Mouse (Mus musculus): ENCODE data around the gene Cplane1.
"Not testable (repeated sequence)": the region's sequence is repeated elsewhere in the genome, so short reads cannot be mapped to it uniquely, and the experiment has no call there.

Cplane1 gene

DNA sequence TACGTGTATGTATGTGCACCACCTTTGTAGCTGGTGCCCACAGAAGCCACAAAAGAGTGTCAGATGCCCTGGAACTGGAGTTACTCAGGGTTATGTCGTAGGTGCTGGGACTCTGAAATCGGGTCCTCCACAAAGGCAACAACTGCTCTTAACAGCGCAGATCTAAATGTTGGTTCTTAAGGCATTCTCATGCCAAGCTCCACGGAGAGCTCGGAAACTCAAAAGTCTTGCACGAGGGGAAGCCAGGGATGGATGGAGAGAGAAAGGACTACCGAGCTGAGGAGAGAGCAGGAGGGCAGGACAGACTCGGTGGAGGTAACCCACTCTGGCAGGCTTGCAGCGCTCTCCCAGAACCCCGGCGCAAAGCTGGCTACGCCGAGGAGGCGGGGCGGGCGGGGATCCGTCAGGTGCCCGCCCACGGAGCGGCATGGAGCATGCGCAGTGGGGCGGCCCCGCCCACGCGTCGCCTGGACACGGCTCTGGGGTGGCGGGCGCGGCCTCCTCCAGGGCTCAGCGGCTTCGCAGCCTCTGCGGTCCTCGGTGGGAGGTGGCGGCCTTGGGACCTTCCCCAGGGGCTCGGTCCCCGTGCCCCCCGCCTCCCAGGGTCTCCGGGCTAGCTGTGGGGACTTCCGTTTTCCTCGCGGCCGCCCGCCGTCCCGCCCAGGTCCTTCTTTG is at the start of gene Cplane1:
Gene Cplane1 (plus strand): TSS at position 516 of the 675 bp plus-strand sequence.
- in situ Hi-C loops (cut with MboI), result no loop called here

DNA sequence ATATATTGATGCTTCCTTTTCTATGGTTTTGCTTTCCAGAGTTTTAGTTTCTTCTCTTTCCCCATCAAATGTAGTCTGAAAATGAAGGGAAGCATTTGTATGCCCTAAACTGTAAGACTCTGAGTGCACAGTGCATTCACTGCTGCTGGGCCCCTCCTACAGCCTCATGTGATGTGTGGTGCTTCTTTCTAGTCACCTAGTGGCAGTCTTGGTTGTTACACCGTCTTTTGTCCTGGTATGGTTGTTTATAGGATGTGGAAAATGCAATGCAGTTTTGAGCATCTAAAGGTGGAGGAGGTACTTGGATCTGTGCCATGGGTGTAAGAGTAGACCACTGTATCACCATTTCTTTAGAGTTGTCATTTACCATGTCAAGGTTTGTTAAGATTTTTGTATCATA is 39.6 kb upstream of the Cplane1 start:
- in situ Hi-C loops (cut with MboI), result loop anchor here (25.0 kb wide), 1 partner anchor 183 kb away; no protein-coding TSS in a partner anchor

DNA sequence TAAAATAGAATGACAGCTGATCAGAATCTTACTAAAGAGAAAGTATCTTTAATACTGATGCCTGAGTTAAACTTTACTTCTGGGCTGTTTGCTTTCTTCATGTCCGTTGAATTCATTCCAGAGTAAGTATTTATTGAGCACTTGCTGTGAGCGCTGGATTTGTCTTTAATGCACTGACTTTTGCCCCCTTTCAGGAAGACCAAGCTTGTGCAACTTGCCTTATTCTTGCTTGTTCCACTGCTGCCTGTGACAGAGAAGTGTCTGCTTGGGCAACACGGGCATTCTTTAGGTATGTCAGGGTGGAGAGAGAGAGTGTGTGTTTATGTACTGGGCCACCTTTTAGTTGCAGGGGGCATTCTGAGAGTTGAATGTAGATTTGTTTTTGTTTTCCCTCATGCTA is 37.6 kb upstream of the Cplane1 start:
- in situ Hi-C loops (cut with MboI), result loop anchor here (25.0 kb wide), 1 partner anchor 181 kb away; no protein-coding TSS in a partner anchor

DNA sequence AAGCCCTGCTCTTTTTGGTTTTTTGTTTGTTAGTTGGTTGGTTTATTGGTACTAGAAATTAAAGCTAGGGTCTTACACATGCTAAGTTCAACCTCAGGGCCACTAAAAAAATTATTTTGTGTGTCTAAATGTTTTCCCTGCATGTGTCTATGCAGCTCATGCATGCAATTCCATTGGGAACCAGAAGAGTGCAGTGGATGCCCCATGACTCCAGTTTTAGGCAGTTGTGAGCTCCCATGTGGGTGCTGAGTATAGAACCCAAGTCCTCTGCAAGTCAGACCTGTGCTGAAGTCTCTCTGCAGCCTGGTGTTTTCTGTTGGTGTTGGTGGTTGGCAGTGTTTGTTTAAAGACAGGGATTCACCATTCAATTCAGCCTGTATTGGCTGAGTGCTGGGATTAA is 37.1 kb upstream of the Cplane1 start:
- in situ Hi-C loops (cut with MboI), result loop anchor here (25.0 kb wide), 1 partner anchor 181 kb away; no protein-coding TSS in a partner anchor

DNA sequence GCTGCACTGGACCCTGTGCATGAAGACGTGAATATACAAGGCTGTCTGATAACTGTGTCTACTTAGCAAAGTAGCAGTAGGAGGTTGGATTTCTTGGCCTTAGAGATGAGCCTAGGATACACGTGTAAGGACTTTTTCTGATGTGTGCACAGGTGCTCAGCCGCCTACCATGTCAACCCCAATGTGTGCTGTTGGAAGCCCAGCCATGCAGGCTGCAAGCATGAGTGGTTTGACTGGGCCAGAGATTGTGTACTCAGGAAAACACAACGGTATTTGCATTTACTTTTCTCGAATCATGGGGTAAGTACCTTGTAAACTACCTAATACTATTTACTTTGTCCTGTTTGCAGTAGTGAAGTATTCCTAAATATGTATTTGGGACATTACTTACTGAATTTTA is 33.3 kb upstream of the Cplane1 start:
- in situ Hi-C loops (cut with MboI), result loop anchor here (25.0 kb wide), 1 partner anchor 177 kb away; no protein-coding TSS in a partner anchor

DNA sequence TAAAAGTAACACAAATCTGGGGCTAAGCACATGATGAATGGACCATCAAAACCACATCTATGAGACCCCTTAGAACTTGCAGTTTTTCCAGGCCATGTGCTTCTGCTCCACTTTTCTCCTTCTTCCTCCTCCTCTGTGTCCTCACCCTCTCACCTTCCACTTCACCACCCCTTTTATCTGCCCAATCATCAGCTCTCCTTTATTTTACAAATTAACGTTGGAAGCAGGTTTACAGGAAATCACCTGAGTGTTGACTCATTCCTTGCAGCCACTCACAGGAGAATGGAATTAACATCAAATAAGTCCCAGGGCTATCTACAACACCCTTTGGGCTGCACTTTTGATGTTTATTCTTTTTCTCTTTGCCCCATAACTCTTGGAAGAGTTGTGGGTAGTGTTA is 7.1 kb upstream of the Cplane1 start:
- in situ Hi-C loops (cut with MboI), result no loop called here

DNA sequence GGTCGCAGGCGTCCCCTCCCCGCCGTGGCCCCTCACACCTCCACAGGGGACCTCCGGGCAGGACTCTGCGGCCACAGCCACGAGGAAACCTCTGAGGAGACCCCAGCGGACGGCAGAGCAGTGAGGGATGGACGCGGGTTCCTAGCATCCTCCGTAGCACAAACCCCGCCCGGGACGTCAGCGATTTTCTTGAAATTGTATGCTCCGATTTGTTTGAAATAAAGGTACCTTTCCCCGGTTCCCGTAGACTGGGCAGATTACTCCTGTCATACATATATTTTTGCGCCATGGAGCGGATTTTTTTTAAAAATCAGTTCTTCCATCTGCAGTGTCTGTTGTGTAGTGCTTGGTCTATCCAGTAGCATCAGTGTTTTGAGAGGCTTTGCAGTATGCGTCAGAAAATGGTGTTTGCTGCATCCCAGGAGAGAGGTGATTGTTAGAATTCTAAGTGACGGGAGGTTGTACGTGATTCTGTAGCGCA is 400 bp downstream of the Cplane1 start:
- in situ Hi-C loops (cut with MboI), result no loop called here

DNA sequence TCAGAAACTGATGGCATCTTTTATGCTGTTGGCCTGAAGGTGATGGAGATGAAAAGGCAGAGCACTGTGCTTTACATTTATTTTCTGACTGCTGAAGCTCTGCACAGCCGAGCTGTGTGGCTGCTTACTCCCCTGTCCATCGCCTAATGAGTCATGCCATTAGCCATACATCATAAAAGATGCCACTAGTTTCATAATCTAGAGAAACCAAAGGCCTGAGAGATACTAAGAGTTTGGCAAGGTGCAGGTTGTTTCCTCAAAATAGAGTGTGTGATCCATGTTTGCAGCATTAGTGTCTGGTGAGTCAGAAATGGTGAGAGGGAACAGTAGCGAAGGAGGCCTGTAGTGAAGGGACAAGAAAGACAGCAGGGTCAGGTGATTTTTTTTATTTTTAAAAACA is 20.7 kb downstream of the Cplane1 start:
- in situ Hi-C loops (cut with MboI), result no loop called here

DNA sequence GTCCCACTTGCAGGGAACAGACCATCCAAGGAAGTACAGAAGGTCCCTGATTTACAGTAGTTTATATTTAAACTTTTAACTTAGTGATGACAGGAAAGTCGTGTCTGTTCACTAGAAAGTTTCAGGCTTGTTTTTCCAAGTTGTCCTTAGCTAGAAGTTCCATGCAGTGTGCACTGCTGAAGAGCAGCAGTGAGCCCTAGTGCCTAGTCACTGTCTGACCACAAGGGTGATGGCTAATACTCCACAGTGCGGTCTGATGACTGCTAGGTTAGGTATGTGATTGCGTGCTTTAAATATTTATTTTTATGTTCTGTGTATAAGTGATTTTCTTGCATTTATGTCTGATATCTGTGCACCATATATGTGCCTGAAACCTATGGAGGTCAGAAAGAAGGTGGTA is 21.5 kb downstream of the Cplane1 start:
- in situ Hi-C loops (cut with MboI), result no loop called here

DNA sequence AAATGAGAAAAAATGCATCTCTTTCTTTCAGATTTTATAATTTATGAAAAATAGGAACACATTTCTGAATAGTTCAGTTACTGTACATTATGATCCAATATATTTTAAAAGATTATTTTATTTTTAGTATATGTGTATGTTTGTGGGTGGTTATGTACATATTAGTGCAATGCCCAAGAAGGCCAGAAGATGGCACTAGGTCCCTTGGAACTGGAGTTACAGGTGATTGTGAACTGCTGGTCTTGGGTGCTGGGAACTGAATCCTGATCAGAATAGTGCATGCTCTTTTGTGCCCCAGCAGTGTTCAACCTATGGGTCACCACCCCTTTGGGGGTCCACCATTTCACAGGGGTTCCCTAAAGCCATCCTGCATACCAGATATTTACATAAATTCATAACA is 31.4 kb downstream of the Cplane1 start:
- in situ Hi-C loops (cut with MboI), result no loop called here

DNA sequence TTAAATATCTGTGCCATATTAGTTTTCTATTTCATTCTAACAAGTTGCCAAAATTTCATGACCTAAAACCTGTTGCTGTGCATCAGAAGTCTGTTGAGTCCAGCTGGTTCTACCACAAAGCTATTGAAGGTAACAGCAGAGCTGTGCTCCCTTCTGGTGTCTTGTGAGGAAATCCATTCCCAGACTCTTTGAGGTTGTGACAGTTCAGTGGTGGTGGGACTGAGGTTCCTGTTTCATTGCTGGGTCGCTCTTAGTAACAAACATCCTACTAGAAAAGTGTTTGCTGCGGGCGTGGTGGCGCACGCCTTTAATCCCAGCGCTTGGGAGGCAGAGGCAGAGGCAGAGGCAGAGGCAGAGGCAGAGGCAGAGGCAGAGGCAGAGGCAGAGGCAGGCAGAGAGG is 39.5 kb downstream of the Cplane1 start:
- in situ Hi-C loops (cut with MboI), result no loop called here

DNA sequence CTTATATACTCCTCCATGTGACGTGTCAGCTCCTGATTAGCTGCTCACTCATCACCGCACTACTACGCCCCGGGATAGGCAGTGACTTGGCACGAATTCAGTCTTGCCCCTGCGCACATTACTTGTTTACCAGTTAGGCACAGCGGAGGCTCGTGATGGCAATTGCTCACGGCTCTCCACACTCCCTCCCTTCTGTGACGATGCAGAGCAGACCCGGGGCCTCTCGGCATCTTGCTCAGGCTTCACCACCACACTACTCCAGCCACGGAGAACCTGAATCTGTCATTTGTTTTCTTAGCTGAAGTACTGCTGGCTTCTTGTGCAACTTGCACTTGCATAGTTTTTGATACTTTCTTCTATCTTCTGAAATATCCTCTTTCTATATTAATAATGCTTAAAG is 45.9 kb downstream of the Cplane1 start:
- in situ Hi-C loops (cut with MboI), result no loop called here

DNA sequence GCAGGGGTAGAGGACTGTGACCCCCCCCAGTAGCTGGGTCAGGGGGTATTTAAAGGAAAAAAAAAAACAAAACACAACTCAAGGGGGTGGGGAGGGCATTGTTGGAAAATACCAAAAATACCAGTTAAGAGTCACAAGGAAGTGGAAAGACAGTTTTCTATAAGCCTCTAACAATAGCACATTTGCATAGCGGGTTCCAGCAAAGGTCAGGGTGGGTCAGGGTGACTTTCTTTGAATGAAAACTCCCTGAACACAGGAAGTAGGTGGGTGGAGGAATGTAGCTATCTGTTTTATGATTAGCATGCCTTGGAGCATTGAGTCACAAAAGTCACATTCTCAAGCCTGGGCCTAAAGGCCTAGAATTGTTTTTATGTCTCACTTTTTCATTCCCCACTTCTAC is 65.3 kb downstream of the Cplane1 start:
- in situ Hi-C loops (cut with MboI), result not testable (repeated sequence)

DNA sequence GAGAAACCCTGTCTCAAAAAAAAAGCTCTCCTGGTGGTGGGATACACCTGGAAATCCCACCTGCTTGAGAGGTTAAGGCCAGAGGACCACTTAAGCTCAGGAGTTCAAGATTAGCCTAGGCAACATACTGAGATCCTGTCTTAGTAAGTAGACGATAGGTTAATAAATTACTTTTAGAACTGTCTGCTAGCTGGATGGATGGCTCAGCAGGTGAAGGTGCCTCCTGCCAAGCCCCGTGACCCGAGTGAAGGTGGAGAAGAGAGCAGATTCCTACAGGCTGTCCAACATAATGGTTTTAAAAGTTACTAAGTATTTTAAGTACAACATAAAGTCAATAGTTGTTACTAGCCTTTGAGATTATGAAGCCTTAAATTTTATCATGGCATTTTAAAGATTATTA is 97.0 kb downstream of the Cplane1 start:
- in situ Hi-C loops (cut with MboI), result no loop called here

DNA sequence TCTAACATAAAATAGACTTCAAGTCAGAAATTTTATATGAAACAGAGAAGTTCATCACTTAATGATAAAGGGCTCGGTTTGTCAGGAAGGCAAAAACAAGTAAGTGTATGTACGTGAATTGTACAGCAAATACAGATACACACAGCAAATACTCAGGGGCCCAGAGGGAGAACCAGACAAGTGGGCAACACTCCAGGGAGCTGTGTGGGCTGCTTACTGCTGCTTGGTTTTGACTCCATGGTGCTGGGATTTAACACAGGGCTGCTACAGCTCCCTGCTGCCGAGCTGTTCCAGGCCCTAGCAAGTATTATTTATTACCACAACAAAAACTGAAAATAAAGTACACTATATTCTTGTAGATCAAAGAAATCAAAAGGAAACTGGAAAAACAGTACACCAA is 98.3 kb downstream of the Cplane1 start:
- in situ Hi-C loops (cut with MboI), result no loop called here

DNA sequence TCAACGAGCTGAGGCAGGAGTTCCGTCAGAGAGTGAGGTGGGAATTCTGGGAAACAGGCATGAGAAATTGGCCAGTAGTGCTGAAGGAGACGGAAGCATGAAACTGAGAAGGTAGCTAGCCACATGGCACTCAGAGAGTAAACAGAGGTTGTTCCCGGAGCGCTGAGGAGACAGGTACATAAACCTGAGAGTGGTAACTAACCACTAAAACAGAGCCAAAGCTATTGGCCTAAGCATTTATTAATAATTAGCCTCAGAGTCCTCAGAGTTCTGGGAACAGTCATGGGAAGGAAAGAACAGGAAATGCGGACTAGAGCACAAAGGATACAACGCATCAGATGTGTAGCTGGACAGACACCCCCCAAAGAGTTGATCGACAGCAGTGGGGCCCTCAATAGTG is 99.3 kb downstream of the Cplane1 start:
- in situ Hi-C loops (cut with MboI), result no loop called here

DNA sequence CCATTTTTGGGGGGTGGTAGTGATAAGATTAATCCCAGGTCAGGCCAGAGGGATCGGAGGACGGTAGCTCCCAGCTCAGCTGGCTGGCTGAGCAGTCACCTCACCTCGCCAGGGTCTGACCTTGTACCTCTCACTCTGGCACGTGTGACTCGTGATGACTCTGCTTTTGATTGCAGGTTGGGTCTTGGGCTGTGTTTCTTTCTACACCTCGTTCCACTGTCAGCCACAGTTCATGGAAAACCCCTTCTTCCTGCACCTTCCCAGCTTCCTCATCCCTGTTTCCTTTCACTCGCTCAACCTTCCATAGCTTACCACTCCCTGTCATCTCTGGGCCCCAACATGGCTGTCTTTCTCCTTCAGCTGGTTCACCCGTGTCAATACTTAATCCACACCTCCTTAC is 103.0 kb downstream of the Cplane1 start:
- in situ Hi-C loops (cut with MboI), result no loop called here

DNA sequence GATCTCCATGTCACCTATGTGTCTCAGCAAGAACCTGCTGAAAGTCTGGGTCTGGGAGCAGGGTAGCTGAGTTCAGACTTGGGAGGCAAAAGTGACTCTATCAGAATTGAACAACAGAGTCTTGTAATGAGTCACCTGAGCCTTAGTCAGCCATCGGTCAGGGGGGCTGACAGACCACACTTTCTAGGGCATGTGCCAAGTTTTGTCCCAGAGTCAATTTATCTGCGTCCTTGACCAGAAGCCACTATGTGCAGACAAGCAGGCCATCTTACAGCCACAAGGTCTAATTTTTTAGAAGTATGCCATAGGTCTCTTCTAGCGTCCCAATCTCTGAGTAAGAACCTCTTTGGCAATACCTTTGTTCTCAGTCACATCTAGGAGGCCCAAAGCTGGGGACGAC is 109.0 kb downstream of the Cplane1 start:
- in situ Hi-C loops (cut with MboI), result not testable (repeated sequence)

DNA sequence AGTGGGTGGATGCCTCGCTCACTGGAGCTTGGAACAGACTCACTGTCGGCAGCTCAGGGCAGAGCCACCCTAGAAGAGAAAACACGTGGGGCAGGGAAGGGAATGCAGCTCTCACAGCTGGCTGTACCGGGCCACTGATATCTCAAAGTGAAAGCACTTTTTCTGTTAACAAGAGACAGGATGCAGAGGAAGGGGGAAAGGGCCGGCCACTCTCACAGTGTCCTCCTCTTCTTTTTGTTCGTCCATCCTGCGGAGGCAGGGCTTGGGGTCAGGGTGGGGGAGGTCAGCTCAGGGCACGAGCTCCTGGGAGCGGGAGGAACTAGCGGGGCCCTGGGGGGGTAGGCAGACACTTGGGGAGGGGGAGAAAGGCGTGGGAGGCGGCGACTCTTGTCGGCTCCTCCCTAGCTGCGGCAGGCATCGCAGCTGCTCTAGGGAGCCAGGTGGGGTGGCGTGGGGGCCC is 110.4 kb downstream of the Cplane1 start:
- in situ Hi-C loops (cut with MboI), result no loop called here

DNA sequence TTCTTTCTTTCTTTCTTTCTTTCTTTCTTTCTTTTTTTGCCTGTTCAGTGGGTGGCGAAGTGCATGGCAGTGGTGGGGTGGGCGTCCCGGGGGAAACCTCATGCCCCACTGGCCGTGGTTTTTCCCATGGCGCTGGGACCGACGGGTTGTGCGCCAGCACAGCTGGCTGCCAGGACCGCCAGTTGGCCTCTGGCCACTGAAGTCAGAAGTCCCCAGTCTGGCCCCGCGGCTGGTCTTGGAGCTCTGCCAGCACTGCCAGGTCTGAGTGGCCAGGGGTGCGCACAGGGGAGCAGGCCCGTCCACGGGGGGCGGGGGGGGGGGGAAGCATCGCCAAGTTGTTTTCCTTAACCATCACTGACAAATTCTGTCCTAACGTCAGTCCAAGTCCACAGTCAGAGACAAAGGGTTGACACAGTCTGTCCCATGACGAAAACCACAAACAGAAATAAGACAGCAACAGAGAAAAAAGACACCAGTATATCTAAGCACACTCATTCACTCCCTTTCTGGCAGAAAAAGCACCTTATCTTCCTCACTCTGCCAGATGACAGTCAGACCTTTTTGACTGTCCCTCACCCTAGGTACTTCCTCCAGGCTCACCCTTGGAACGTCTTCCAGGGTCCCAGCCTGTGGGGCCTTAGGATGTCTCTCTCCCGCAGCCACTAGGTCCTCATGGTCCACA is 111.2 kb downstream of the Cplane1 start:
- in situ Hi-C loops (cut with MboI), result no loop called here

DNA sequence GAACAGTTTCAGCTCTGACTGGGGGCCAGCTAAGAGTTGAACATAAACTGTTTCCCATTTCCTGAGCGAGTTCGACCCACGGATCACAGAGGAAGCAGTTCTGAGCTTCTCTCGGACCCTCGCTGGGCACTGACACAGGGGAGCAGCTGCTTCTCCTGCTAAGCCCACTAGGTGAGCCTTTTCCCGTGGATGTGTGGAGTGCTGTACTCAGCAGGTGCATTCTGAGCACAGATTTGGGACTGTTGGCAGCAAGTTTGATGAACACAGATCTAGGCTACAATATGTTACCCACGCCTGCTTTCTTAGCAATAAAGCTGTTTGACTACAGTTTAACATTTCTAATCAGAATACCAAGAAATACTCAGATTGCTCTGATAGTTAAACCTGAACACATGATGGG is 112.8 kb downstream of the Cplane1 start:
- in situ Hi-C loops (cut with MboI), result no loop called here

DNA sequence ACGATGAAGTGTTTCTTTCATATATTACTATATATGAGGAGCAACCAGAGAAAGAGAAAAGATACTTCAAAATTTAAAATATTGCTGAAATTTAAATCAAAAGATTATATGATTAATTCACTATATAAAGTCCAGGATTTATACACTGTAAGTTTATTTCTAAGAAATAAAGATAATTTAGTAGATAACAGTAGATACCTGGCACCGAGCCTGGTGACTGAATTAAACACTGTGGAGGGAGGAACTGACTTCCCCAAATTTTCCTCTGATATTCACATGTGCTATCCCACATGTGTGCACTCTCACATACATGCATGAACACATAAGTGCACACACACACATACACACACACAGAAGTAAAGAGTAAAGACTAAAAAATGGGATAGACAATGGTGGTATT is 113.2 kb downstream of the Cplane1 start:
- in situ Hi-C loops (cut with MboI), result no loop called here

DNA sequence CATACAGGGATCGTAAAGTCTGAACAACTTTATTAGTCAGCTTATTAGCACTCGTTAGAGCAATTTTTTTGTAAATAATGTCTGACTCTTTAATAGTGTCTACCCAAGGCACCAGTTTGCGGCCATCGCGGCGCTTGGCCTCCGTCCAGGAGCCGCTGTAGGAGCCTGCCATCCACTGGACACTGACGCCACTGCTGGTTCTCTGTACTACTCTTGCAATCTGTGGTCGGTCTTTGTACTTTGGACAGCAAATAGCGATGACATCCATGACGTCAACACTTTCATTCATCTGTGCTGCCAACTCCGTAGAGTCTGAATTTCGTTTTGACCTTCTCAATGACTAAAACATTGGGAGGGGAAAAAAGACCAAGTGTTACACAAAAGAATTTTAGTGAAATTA is 122.3 kb downstream of the Cplane1 start:
- in situ Hi-C loops (cut with MboI), result no loop called here
